Mouse (Mus musculus): ENCODE data around the gene Clpx.
"Not testable (repeated sequence)": the region's sequence is repeated elsewhere in the genome, so short reads cannot be mapped to it uniquely, and the experiment has no call there.

Gene Clpx

DNA sequence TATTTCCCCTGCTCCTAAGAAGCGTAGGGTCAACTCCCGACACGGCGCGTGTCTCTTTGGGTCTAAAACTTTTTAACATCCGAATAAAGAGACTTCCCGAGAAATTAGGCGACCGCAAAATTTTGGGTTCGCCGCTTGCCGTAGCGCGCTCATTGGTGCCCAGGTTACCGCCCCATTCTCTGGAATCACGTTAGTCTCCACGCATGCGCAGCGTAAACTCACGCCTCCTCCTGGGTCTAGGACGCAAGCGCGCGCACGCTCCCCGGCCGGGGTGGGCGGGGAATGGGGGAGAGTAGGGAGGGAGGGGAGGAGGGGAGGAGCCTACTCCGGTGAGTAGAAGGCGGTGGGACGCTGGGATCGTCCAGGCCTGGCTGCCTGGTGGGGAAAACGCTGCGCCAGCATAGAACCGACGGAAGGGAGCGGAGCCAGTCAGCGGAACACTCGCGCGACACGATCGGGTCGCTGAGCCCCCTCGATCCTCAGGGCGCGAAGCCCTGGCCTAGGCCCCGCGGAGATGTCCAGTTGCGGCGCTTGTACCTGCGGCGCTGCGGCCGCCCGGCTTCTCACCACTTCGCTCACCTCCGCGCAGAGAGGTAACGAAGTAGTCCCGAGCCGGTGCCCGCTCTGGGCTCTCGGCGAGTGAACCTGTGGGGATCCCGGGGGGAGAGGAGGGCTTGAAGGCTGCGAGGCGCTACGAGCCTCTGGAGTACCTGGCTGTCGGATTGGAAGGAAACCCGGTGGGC, at the start of gene Clpx:
Gene Clpx, plus strand, starts transcription at position 288 of the 743 bp plus-strand sequence.
- DNase-seq (ENCODE audit: low spot score): peak; percentile 99

DNA sequence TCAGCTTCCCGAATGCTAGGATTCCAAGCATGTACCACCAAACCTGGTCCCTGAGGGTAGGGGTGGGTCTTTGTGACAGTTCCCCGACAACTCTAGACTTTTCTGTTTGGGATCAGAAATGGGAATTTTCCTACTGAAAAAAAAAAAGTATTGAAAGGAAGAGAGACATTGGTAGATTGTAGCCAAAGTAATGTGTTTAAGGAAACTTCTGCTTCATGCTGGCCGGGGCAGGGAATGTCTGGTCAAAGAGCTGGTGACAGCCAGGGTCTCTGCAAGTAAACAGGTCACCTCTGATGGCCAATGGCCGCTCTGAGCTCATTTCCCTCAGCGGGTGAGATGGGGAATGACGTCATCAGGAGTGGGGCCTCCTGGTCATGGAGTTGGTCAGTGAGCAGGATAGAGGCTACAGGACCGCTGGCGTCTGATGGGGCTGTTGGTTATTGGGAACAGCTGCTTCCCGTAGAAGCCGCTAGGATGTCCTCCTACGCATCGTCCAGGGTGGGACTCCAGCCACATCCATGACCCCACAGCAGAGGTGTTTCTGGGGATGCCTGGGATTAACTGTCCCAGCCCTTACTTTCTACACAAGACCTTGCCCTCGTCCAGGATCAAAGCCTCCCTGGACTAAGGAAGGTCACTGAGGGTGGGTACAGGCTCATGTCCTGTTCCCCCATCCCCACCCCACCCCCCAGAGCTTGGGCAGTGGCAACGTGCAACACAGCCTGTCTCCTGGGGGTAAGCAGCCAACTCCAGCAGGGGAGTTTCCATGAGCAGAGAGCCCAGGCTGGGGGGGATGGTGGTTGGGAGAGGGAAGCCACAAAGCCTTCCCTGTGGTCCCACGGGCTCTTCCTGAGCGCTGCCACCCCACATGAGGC, 46.3 kb upstream of the Clpx start:
- DNase-seq (ENCODE audit: low spot score): no peak

DNA sequence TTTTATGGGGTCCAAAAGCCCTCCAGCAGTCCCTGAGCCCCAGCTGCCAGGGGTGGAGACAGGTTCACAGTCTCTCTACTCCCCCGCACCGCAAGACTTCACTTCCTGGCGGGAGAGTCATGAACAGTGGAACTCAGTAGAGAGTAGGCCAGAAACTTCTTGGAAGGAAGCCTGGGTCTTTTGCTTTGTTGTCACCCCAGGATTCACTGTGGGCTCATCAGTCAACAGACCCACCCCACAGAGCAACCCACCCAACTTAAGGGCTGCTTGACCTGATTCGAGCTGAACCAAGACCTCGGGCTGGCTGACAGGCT, 45.7 kb upstream of the Clpx start:
- no peak for DNase-seq (ENCODE audit: low spot score)

DNA sequence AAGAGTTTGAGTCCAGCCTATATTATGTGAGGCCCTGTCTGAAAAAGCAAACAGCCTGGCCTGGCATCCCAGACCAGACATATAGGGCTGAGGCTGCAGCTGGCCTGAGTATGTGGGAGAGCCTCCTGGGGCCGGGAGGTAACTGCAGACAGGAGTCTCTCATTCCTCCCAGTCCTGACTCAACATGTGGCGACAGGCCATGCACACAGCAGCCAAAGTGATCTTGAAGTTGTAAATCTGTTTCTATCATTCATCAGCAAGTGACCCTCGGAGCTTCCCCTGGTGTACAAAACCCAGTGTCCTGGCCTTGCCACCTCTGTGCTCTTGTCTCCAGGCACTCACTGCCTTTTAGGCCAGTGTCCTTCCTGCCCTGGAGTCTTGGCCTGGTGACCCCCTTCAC, 42.0 kb upstream of the Clpx start:
- DNase-seq (ENCODE audit: low spot score): no peak

DNA sequence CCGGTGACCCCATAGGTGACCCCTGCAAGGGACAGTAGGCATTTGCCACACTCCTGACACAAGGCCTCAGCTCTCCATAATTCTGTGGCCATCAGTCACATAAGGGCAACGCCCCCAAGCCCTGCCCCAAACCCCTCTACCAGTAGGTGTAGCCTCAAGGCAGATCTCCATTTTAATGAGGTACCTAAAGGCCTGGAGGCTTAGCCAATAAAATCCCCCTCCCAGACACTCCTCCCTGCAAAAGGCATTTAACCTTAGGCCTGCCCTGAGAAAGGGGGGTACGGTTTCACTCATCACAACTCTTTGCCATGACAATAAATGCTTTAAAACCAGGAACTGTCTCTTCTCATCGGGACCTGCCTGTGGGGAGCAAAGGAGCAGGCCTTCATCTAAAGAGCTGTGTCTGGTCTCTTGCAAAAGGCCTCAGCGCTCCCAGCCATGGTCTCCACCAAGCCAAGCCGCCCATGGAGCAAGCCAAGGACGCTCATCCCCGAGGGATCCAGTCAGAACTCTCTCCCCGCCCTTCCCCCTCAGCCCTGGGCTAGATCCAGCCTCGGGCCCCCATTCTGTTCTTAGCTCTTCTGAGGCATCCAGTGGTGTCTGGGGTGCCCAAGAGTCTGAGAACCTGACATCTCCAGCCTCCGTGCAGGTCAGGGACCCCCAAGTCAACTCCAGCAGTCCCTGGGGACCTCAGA, 38.0 kb upstream of the Clpx start:
- no peak for DNase-seq (ENCODE audit: low spot score)

DNA sequence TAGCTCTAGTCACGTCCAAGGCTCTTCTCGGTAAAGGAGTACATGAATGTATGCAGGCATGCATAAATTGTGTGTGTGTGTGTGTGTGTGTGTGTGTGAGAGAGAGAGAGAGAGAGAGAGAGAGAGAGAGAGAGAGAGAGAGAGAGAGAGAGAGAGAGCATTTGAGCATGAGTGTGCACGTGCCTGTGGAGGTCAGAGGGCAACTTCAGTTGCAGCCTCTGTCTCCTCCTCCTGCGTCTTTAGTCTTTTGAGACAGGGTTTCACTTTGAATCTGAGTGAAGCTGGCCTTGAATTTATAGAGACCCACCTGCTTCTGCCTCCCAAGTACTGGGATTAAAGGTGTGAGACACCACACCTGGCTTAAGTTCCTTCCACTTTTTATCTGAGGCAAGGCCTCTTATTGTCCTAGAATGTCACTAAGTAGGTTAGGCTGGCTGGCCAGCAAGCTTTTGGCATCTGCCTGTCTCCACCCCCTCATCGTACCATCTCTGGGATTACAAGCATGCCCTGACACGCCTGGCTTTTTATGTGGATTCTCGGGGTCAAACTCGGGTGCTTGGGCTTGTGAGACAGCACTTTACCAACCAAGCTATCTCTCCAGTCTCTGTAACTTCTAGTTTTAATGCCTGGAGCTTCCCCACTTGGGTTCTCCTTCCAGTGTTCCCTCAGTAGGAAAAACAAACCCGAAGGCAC, 36.7 kb upstream of the Clpx start:
- no peak for DNase-seq (ENCODE audit: low spot score)

DNA sequence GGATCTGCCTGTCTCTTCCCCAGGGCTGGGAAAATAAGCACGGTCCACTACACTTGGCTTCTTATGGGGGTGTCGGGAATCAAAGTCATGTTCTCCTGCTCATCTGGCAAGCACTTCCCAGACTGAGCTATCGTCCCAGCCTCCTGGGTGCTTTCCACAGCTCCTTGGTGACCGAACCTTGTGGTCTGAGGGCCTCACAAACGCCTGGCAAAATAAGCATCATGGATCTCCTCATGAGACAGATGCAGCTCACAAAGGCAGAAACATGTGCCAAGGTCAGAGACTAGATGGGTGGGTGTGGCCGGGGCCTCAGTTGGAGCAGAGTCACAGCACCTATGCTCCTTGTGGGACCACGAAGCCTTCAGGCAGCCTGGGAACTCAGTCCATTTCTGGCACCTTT, 34.7 kb upstream of the Clpx start:
- no peak for DNase-seq (ENCODE audit: low spot score)

DNA sequence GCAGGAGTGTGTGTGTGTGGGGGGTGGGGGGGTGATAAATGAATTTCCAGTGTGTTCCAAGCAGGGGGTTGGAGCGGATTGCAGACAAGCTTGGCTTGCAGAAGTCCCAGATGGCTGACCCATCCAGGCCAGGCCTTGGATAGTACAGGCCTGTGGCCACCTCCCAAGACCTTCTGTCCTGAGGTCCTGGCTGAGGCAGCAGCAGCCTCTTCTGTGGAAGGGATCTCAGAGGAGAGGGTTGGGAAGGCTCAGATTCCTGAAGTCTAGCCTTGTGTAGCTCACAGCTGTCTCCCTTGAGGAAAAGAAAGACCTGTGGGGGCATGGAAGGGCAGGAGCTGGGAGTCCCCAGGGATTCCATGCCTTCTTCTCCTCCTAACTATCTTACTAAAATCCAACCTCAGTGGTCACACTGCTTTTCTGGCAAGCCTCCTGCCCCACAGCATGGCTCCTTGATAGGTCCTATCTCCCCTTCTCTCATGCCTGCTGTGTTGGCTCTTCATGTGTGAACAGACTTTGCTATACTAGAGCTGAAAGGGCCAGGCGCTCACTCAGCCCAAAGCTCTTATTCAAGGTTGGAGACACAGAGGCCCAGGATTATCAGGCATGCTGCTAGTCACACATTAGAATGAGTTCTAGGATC, 32.3 kb upstream of the Clpx start:
- peak; percentile 25 for DNase-seq (ENCODE audit: low spot score)

DNA sequence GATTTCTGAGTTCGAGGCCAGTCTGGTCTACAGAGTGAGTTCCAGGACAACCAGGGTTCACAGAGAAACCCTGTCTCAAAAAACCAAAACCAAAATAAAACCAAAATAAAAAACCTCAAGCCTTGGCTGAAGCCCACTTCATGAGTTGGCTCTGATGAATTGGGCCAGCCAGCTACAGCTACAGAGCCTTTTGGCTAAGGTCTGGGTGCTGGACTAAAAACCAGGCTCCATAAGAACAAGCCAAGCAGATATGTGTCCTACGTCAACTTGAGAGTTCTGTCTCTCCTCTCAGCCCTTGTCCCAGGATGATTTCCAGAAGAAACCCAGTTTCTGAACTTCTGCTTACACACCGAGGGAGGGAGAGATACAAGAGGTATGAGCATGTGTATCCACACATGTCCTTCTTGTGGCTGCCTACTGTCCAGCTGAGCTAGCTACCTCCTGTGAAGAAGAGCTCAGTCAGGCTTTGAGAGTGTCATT, 31.4 kb upstream of the Clpx start:
- DNase-seq (ENCODE audit: low spot score): no peak

DNA sequence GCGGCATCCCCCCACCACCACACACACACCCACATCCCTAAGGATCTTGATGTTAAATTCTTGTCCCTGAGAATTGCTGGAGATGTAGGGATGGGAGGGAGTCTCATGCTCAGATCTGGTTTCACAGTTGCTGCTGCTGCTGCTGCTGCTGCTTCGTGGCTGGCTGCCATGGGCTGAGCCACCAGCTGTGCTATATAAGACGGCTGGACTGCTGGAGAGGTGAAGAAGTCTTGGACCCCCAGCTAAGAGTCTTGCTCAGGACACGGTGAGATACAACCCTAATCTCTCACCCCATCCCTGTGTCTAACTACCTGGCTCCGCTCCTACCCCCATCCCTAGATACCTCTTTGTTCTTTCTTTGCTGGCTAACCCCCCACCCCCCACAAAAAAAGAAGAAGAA, 29.1 kb upstream of the Clpx start, which contains the start of gene Cilp:
Gene Cilp, plus strand, starts transcription at position 222 of the 400 bp plus-strand sequence.
- DNase-seq (ENCODE audit: low spot score): no peak

DNA sequence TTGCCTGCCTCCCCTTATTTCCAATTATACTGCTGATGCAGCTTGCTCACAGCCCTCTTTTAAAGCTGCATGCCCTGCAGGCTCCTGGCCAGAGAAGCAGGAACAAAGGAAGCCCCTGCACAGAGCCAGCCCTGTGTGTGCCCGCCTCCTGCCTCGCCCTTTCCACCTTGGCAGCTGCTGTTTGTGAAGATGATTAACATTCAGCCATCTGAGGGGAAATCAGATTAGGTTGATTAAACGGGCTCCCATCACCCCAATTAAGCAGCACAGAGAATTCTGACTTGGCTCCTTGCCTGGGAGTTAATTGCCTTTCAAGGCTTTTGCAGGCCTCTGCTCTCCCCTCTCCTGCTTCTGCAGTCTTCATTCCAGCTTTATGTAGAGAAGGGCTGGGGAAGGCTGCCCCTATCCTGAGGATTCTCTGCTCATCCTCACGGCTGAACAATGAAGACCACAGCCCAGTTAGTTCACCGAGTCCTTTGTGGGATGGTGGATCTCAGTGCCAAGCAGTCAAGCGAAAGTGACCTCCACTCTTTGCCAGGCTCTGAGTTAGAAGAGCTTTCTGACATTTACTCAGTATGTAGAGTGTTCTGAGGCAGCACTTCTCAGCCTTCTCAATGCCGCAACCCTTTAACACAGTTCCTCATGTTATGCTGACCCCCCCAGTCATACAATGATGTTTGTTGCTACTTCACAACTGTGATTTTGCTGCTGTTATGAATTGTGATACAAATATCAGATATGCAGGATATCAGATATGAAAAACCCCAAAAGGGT, 26.1 kb upstream of the Clpx start:
- DNase-seq (ENCODE audit: low spot score): no peak

DNA sequence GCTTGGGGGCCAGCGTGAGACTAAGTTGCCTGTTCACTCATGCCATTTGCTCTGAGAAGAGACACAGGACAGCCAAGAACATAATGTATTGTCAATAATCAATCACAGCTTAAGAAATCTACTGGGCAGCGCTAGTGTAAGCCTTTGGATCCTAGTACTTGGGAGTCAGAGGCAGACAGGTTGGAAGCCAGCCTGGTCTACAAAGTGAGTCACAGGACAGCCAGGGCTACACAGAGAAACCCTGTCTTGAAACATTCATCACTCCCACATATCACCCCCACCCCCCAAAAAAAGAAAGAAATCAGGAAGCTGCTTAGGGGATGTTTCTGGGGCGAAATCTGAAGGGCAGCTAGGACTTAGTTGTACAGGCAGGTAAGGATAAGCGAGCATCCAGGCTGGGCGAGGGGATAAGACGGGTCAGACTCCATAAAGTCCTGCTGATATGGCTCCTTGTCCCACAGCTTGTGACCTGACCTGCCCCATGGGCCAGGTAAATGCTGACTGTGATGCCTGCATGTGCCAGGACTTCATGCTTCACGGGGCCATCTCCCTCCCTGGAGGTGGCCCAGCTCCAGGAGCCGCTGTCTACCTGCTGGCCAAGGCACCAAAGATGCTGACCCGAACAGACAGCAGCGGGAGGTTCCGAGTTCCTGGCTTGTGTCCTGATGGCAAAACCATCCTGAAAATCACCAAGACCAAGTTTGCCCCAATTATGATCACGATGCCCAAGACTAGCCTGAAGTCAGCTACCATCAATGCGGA, 20.8 kb upstream of the Clpx start:
- DNase-seq (ENCODE audit: low spot score): no peak

DNA sequence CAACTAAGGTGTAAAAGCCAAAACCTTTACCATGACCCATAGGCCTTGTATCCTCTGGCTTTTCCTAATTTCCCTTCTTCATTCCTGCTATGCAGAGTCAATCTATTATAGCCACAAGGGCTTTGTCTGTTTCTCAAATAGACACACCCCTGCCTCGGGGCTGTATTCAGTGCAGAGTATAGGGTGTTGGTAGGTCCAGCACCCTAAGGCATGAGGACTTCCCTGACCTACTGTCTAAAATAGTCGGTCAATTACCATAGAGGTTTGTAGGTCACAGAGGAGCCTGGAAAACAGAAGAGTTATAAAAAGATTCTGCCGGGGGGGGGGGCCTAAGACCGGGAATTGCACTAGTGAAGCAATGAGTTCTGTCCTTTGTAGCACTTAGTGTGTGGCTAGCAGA, 20.2 kb upstream of the Clpx start:
- no peak for DNase-seq (ENCODE audit: low spot score)

DNA sequence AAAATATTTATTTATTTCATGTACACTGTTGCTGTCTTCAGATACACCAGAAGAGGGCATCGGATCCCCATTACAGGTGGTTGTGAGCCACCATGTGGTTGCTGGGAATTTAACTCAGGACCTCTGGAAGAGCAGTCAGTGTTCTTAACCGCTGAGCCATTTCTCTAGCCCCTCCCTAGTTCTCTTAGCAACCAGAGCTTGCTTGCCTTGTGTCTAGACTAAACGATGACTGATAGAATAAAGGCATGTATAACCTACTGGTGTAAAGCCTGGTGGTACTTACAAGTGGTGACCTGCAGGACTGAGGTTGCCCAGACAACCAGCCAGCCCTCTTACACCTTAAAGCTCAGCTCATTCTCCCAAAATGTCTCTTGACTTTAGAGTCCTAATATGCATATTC, 19.2 kb upstream of the Clpx start:
- not testable (repeated sequence) for DNase-seq (ENCODE audit: low spot score)

DNA sequence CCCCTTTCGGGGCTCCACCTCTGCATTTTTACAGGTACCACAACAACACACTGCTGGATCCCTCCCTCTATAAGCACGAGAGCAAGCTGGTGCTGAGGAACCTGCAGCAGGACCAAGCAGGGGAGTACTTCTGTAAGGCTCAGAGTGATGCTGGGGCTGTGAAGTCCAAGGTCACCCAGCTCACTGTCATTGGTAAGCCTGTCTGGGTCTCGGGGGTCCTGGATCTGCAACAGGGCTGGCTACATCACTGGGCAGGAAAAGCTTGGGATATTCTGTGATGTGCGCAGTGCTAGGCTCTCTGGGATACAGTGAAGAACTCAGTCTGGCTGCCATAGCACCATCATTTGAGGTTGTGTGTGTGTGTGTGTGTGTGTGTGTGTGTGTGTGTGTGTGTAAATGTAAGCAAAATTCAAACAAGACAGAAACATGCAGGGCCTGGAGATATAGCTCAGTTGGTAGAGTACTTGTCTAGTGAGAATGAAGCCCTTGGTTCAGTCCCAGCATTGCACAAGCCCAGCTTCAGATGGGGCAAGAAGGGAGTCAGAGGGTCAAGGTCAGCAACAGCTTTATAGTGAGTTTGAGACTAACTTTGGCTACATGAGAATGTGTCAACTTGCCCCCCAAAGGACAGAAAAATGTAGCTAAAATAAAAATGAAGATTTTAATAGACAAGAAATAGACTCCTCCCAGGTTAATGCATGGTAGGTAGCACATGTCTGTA, 18.1 kb upstream of the Clpx start:
- DNase-seq (ENCODE audit: low spot score): no peak

DNA sequence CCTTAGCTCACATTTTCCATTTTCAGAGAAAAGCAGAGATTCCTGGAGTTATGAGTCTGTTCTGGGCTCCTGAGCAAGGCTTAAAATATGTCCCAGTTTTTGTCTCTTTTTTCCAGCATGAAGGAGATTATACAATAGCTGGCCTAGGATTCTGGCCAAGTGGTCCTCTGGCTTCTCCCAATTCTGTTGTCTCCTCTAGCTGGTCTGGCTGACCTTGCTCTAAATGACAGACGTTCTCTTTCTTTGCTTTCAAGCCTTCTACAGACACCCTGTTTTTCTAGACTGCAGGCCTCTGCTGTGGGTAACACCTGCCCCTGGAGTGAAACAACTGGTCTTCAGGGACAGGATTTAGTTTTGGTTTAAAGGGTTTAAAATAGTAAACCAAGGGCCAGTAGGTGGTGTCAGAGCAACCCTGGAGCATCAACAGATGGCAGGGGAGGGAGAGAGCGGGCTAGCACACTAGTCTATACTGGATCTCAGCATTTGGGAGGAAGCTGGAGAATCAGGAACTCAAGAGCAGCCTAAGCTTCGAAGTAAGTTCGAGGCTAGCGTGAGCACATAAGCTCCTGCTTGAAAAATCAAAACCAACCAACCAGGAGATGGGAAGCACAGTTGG, 12.4 kb upstream of the Clpx start:
- peak; percentile 50 for DNase-seq (ENCODE audit: low spot score)

DNA sequence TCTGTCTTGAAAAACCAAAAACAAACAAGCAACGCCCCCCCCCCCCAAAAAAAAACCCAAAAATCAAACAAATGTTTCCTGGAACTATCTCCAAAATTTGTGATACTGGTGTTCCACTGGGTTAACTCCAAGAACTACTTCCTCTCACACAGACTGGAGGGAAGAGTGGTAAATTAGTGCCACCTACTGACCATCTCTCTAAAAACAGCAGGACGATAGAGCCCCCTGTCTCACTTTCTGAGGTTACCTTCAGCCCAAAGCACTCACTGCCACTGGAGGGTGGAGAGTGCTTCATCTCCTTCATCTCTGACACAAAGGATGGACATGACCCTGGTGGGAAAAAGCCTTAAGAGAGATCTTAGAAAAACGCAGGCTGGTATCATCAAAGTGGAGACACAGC, 10.8 kb upstream of the Clpx start:
- peak; percentile 77 for DNase-seq (ENCODE audit: low spot score)

DNA sequence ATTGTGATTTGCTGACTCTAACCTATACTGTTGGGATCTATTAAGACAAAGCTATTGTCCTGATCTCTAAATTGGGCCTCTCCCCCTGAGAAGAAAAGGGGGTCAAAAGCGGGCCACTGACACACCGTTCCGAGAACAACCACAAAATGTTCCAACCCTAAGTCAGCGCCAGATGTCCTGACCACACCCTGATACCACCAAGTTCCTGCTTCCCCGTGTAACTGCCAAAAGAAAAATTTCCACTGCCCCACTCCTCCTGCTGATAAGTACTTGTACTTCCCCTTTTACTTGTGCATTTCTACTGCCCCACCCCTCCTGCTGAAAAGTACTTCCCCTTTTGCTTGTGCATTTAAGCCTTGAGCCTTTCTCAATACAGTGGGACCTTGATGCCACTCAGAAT, 5.8 kb upstream of the Clpx start:
- not testable (repeated sequence) for DNase-seq (ENCODE audit: low spot score)

DNA sequence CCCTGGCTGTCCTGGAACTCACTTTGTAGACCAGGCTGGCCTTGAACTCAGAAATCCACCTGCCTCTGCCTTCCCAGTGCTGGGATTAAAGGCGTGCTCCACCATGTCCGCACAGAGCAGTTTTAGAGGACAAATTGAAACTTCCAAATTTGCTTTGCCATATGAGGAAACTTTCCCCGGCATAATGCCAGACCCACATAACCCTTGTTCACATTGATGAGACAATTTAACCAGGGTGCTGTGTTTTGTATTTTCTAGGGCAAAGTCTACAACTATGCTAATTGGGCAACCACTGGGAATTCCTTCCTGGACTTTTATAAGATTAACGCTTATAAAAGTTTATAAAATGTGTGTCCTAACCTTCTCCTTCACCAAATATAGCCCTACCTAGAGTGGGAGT, 4.1 kb upstream of the Clpx start:
- peak; percentile 97 for DNase-seq (ENCODE audit: low spot score)
